In the genomic region with DNA sequence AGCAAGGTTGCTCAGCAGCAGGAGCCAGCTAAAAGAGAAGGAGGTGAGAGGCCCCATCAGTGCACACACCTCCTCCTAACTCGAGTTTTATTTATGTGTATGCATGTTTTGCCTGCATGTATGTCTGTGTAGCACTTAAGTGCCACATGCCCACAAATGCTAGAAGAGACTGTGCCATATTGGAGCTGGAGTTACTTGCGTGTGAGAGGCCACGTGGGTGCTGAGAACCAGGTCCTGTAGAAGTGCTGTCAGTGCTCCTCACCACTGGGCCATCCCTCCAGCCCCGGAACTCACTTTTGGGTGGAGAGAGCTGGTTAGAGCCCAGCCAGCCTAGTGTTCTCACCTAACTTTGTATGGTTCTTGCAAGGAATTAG, we compare ENCODE assay signal across 7 mouse cellular contexts. TPM values are rescaled to one million over a fixed set of nuclear protein-coding genes. Genes with fewer than 3 reads are reported as not detected.
DNase-seq lines count a peak whose midpoint lies in the region; ATAC-seq and TF ChIP-seq lines count a peak whose summit lies in the region.

No protein-coding gene starts in this region.

- no peak for DNase-seq in lung, postnatal 0 days (ENCODE audit: low spot score)
- DNase-seq in lung, postnatal 14 days, result no peak
- no peak for DNase-seq in forebrain, embryonic 11.5 days (ENCODE audit: low spot score)
- no peak for DNase-seq in thymus, postnatal 14 days
- DNase-seq in right cerebral cortex, postnatal 36 days (ENCODE audit: low spot score in 2 of 2), result no peak

- no peak overlapping the region for H3K27ac ChIP-seq in lung, postnatal 0 days (ENCODE audit: low read length)
- no peak overlapping the region for H3K27ac ChIP-seq in forebrain, embryonic 11.5 days (ENCODE audit: low read depth, low read length)
- H3K27ac ChIP-seq in limb, embryonic 13.5 days, result no peak overlapping the region
- peak overlapping the region; percentile 93; the same call in 1 of the 2 replicates for H3K27ac ChIP-seq in stomach, embryonic 15.5 days

- no peaks in the 10 kb centered on the region for H3K9me3 ChIP-seq in lung, postnatal 0 days (ENCODE audit: low read length)
- H3K9me3 ChIP-seq in forebrain, embryonic 11.5 days (ENCODE audit: control insufficient read depth, low read length), result no peaks in the 10 kb centered on the region
- no peaks in the 10 kb centered on the region for H3K9me3 ChIP-seq in limb, embryonic 13.5 days
- H3K9me3 ChIP-seq in stomach, embryonic 15.5 days, result no peaks in the 10 kb centered on the region

- TF ChIP-seq CTCF in lung, postnatal 0 days (IDR thresholded peaks at IDR 0.05), result no peak

- no peaks in the 10 kb centered on the region for H3K27me3 ChIP-seq in lung, postnatal 0 days (replicated peaks; ENCODE audit: insufficient read depth, low read length)
- H3K27me3 ChIP-seq in forebrain, embryonic 11.5 days (ENCODE audit: control insufficient read depth, insufficient read depth, low read length), result no peaks in the 10 kb centered on the region
- H3K27me3 ChIP-seq in limb, embryonic 13.5 days, result no peaks in the 10 kb centered on the region
- H3K27me3 ChIP-seq in stomach, embryonic 15.5 days (replicated peaks), result no peaks in the 10 kb centered on the region

- WGBS in lung, postnatal 0 days, result 72% methylated on average over 4 of the region's 4 CpGs
- WGBS in forebrain, embryonic 11.5 days, result 86% methylated on average over 4 of the region's 4 CpGs
- WGBS in limb, embryonic 13.5 days, result 79% methylated on average over 4 of the region's 4 CpGs
- WGBS in stomach, embryonic 15.5 days, result 79% methylated on average over 4 of the region's 4 CpGs

- peaks cover 27% of the 10 kb centered on the region for H3K36me3 ChIP-seq in lung, postnatal 0 days (ENCODE audit: insufficient read depth, low read length)
- peaks cover 7% of the 10 kb centered on the region; the same call in 1 of the 2 replicates for H3K36me3 ChIP-seq in forebrain, embryonic 11.5 days (ENCODE audit: control insufficient read depth, insufficient read depth, low read length)
- peaks cover 41% of the 10 kb centered on the region for H3K36me3 ChIP-seq in limb, embryonic 13.5 days
- H3K36me3 ChIP-seq in stomach, embryonic 15.5 days, result peaks cover 32% of the 10 kb centered on the region

- peak overlapping the region; percentile 68; the same call in 1 of the 2 replicates for H3K4me3 ChIP-seq in lung, postnatal 0 days (ENCODE audit: low read depth, low read length)
- no peak overlapping the region for H3K4me3 ChIP-seq in forebrain, embryonic 11.5 days (ENCODE audit: low read depth, low read length)
- peak overlapping the region; percentile 65 for H3K4me3 ChIP-seq in limb, embryonic 13.5 days
- H3K4me3 ChIP-seq in stomach, embryonic 15.5 days (replicated peaks), result peak overlapping the region; percentile 79

- H3K4me2 ChIP-seq in lung, postnatal 0 days (replicated peaks; ENCODE audit: low read depth, low read length), result peak overlapping the region; percentile 62
- H3K4me2 ChIP-seq in forebrain, embryonic 11.5 days (ENCODE audit: low read depth, low read length, severe bottlenecking), result peak overlapping the region; percentile 86; the same call in 1 of the 2 replicates
- H3K4me2 ChIP-seq in limb, embryonic 13.5 days (replicated peaks), result peak overlapping the region; percentile 89
- H3K4me2 ChIP-seq in stomach, embryonic 15.5 days, result peak overlapping the region; percentile 73

- peak overlapping the region; percentile 69; the same call in 1 of the 2 replicates for H3K9ac ChIP-seq in lung, postnatal 0 days (replicated peaks; ENCODE audit: low read depth)
- H3K9ac ChIP-seq in forebrain, embryonic 11.5 days (ENCODE audit: low read length), result no peak overlapping the region
- peak overlapping the region; percentile 68 for H3K9ac ChIP-seq in limb, embryonic 13.5 days
- peak overlapping the region; percentile 32; the same call in 1 of the 2 replicates for H3K9ac ChIP-seq in stomach, embryonic 15.5 days

- no peak for ATAC-seq in lung, postnatal 0 days
- ATAC-seq in forebrain, embryonic 11.5 days (replicated peaks; ENCODE audit: low FRiP score), result no peak
- ATAC-seq in limb, embryonic 13.5 days (ENCODE audit: low FRiP score, low read depth), result no peak
- ATAC-seq in stomach, embryonic 15.5 days (ENCODE audit: insufficient read depth, low FRiP score, low read depth), result no peak

- no peak for TF ChIP-seq EP300 in lung, postnatal 0 days (IDR thresholded peaks at IDR 0.05)

- peaks cover 10% of the 10 kb centered on the region for H3K4me1 ChIP-seq in lung, postnatal 0 days (ENCODE audit: insufficient read depth, low read depth, low read length)
- H3K4me1 ChIP-seq in forebrain, embryonic 11.5 days (replicated peaks; ENCODE audit: control insufficient read depth, insufficient read depth, low read length), result peaks cover 8% of the 10 kb centered on the region
- peaks cover 27% of the 10 kb centered on the region for H3K4me1 ChIP-seq in limb, embryonic 13.5 days
- H3K4me1 ChIP-seq in stomach, embryonic 15.5 days, result peaks cover 24% of the 10 kb centered on the region

RNA-seq across cellular contexts. Expression of gene Ndufa6, which starts 6.8 kb away (rescaled TPM):
- polyA plus RNA-seq in lung, postnatal 0 days (2015; fragmentation: Nextera tagmentation; extraction: Ambion mirVana), result 439 and 454 TPM in 2 replicates
- polyA plus RNA-seq in forebrain, embryonic 11.5 days (2014; fragmentation: Nextera tagmentation; extraction: Ambion mirVana), result 251 and 275 TPM in 2 replicates
- 294 and 300 TPM in 2 replicates for polyA plus RNA-seq in limb, embryonic 13.5 days (2015; fragmentation: Nextera tagmentation; extraction: Ambion mirVana)
- 403 and 420 TPM in 2 replicates for polyA plus RNA-seq in stomach, embryonic 15.5 days (2015; fragmentation: Nextera tagmentation; extraction: Ambion mirVana)

RNA-seq across cellular contexts. Expression of gene Smdt1, which starts 8.5 kb away (rescaled TPM):
- 241 and 276 TPM in 2 replicates for polyA plus RNA-seq in lung, postnatal 0 days (2015; fragmentation: Nextera tagmentation; extraction: Ambion mirVana)
- 236 and 244 TPM in 2 replicates for polyA plus RNA-seq in forebrain, embryonic 11.5 days (2014; fragmentation: Nextera tagmentation; extraction: Ambion mirVana)
- 239 and 258 TPM in 2 replicates for polyA plus RNA-seq in limb, embryonic 13.5 days (2015; fragmentation: Nextera tagmentation; extraction: Ambion mirVana)
- polyA plus RNA-seq in stomach, embryonic 15.5 days (2015; fragmentation: Nextera tagmentation; extraction: Ambion mirVana), result 288 and 301 TPM in 2 replicates

RNA-seq across cellular contexts. Expression of gene Pheta2, which starts 8.5 kb away (rescaled TPM):
- 8.4 TPM in 2 replicates for polyA plus RNA-seq in lung, postnatal 0 days (2015; fragmentation: Nextera tagmentation; extraction: Ambion mirVana)
- 5.0 and 5.4 TPM in 2 replicates for polyA plus RNA-seq in forebrain, embryonic 11.5 days (2014; fragmentation: Nextera tagmentation; extraction: Ambion mirVana)
- 17.9 and 18.6 TPM in 2 replicates for polyA plus RNA-seq in limb, embryonic 13.5 days (2015; fragmentation: Nextera tagmentation; extraction: Ambion mirVana)
- polyA plus RNA-seq in stomach, embryonic 15.5 days (2015; fragmentation: Nextera tagmentation; extraction: Ambion mirVana), result 14.9 and 18.4 TPM in 2 replicates

RNA-seq across cellular contexts. Expression of gene Naga, which starts 8.6 kb away (rescaled TPM):
- 73.0 and 75.4 TPM in 2 replicates for polyA plus RNA-seq in lung, postnatal 0 days (2015; fragmentation: Nextera tagmentation; extraction: Ambion mirVana)
- 23.5 and 24.9 TPM in 2 replicates for polyA plus RNA-seq in forebrain, embryonic 11.5 days (2014; fragmentation: Nextera tagmentation; extraction: Ambion mirVana)
- polyA plus RNA-seq in limb, embryonic 13.5 days (2015; fragmentation: Nextera tagmentation; extraction: Ambion mirVana), result 45.5 and 48.1 TPM in 2 replicates
- polyA plus RNA-seq in stomach, embryonic 15.5 days (2015; fragmentation: Nextera tagmentation; extraction: Ambion mirVana), result 79.6 and 86.8 TPM in 2 replicates

RNA-seq across cellular contexts. Expression of gene Cyp2d22, which starts 32.8 kb away (rescaled TPM):
- polyA plus RNA-seq in lung, postnatal 0 days (2015; fragmentation: Nextera tagmentation; extraction: Ambion mirVana), result 13.3 and 14.2 TPM in 2 replicates
- polyA plus RNA-seq in forebrain, embryonic 11.5 days (2014; fragmentation: Nextera tagmentation; extraction: Ambion mirVana), result 2.5 and 3.6 TPM in 2 replicates
- 7.3 and 9.5 TPM in 2 replicates for polyA plus RNA-seq in limb, embryonic 13.5 days (2015; fragmentation: Nextera tagmentation; extraction: Ambion mirVana)
- 12.1 and 14.3 TPM in 2 replicates for polyA plus RNA-seq in stomach, embryonic 15.5 days (2015; fragmentation: Nextera tagmentation; extraction: Ambion mirVana)
